Mouse (Mus musculus) gastrocnemius, adult 18-20 months (tissue): ENCODE results near the gene Trp53i11. TPM values are rescaled to one million over a fixed set of nuclear protein-coding genes. Genes with fewer than 3 reads are reported as not detected.

ENCODE experiments used
- DNase-seq: peaks from one replicate; pipeline ENCODE4 v3.0.0; 2021; ENCODE audit warnings: low spot score
- long read RNA-seq, 2 experiments: library from polyadenylated mRNA; stranded (forward); transcript quantifications; one replicate each; pipeline ENCODE4 v2.0.0; 2021
- total RNA-seq, 2 experiments: library from RNA; stranded (reverse); gene quantifications; 2 replicates each; pipeline ENCODE4 v1.2.3; 2021

Gene Trp53i11
- total RNA-seq: 1 to 10 TPM; 3.9 to 4.5 TPM
- long read RNA-seq, experiment 1, partial matches to known transcripts: 0 of 6 reads
- long read RNA-seq, experiment 1, other reads (novel, unspliced or antisense): 4 of 6 reads
- long read RNA-seq, experiment 2, partial matches to known transcripts: 0 of 1 reads
- long read RNA-seq, experiment 2, other reads (novel, unspliced or antisense): 1 of 1 reads

DNA sequence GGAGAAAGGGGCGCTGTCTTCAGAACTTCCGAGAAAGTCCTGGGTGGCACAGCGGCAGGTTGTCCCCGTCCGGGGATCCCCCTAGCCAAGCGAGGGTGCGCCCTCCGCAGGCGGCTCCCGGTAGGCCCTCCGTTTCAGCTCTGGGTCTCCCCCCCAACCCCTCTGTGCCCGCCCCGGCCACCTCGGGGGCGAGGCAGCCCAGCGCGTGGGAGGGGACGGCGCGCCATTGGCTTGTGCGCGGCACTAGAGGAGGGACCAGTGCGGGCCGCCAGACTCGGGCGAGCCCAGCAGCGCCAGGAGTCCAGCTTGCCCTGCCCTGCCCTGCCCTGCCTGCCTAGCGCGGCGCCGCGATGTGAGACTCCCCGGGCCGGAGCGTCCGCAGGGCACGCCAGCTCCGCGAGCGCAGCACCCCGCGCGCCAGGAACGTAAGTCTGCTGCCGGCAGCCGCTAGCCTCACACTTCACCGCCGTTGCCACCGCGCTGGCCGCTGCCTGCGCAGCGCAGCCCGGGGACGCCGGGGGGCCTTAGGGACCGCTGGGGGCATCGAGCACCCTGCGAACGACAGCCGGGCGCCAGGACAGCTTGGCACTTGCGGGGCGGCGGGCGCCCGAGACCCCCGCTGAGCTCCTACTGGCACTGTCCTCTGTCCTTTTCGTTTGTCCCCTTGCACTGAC is at the start of gene Trp53i11:
Trp53i11 (plus strand) TSS at position 226 of the 674 bp plus-strand sequence.
- DNase-seq: peak; percentile 76

DNA sequence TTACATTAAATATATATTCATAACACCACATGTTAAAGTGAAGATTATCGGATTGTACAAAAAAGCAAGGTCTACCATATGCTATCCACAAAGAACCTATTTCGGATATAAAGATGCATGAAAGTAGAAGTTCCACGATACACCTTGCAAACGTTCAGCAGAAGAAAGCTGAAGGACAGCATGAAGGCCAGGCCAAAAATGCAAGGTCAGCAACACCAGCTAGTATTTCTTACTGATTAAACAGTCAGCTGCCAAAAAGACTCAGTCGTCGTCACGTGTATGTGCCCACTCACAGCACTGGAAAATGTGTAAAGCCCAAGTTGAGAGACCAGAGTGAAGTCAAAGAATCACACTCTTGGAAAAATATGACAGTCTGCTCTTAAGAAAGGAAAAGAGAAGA is 47.9 kb upstream of the Trp53i11 start:
- no peak for DNase-seq

DNA sequence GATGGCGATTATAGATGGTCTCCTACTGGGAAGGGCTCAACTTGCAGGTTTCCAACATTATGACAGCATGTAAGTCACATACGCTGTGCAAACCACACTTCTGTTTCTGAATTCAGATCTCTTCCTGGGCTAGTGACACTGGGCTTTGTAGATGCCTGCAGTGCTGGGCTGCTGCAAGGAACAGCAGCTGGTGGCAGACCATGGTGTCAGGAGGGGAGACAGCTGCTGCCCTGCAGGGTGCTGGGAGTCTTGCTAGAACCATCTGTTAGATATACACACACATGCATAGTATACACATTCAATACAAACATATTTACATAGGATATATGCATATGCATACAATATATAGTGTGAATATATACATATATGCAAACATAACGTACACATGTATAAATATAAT is 46.0 kb upstream of the Trp53i11 start:
- no peak for DNase-seq

DNA sequence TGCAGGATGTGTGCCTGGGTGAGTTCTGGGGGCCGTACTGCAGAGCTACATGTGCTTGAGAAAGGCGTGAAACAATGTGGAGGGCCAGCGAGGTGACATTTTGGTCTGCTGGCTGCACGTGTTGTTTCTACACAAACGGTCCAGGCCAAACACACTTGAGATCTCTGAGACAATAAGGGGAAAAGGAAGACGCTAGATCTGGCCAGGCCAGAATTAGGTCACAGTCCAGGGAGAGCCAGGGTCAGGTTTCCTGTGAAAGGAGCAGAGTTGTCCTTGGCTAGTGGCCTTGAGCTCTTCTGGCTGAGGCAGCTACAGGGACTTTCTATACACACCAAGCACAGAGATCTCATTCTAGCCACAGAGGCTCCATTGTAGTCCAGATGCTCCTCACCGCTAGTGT is 44.7 kb upstream of the Trp53i11 start:
- DNase-seq: peak; percentile 58

DNA sequence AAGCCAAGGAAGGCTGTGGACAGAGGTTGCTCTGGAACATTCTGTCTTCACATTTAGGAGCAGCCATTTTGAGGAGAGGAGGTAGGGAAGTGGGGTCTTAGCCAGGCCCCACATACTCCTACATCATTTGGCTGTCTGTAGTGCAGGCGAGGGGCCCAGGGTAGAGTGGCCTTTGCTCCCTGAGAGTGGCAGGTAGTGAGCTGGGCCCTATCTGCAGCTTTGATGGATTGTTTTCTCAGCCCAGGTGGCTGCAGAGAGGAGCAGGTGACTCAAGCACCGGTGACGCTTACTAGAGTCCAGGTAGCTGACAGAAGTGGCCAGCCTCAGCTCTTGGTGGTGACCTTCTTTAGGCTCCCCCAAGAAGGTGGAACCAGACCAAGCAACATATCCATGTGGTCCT is 43.2 kb upstream of the Trp53i11 start:
- no peak for DNase-seq

DNA sequence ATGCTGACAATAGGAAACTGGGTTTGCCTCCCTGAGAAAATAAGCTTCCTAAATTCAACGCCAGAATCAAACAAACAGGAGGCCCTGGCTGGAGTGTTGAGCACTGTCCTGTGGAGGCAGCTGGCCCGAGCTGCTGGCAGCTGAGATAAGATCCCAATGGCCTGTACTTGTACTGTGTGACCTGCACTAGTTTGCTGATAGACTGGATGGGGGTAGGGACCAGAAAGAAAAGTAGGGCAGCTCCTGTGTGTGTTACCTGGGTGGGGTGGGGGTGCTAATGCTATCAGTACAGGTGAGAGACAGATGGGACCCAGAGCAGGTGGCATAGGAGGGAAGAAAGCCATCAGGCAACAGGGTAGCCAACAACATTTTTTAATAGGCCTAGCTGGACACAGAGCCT is 37.3 kb upstream of the Trp53i11 start:
- DNase-seq: no peak

DNA sequence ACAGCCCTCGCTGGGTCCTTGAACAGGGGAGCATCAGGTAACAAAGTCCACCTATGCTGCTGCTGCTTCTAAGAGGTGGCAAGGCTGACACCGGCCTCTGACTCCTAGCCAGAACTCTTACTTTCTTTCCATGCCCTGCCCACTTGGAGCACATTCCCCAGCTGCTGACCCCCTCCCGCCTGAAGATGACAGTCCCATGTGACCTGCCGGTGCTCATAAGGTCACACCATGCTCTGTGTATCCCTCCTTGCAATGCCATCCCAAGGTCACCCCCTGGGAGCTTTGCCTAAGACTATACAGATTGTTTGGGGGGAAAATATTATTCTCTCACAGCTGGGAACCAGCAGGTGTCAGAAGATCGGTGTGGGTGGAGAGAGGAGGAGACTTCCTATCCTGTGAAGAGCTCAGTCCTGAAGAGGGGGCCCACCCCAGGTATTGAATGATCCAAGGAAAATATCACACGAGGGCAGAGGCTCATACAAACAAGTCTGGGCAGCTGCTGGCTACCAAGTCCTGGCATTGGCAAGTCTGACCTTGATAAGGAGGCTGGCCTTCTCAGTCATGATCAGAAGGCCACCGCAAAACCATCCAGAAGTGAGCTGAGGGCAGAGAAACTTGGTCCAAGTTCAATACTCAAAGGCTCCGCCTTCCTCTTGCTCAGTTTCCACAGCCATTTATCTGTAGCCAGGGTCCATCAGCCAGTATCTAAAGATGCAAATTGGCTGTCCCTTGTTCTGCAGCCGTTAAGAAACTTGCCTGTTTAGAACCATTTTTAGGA is 36.5 kb upstream of the Trp53i11 start:
- no peak for DNase-seq

DNA sequence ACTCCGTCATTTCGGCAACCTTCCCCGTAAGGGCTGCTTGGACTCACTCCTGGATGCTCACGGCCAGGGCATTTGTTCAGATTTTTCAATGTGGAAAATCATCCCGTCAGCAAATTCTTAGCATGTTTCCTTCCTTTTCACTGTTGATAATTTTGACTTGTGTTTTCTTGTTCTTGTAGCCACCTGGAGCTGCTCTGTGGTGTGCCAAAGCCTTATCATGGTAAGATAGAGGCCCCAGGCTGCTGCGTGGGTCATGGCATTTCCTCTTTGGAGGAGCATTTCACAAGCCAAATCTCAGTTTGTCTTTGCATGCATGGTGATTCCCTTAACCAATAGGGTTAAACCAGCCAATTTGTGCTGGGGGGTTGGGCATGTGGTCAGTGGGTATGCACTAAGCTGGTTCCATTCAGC is 35.2 kb upstream of the Trp53i11 start:
- DNase-seq: no peak

DNA sequence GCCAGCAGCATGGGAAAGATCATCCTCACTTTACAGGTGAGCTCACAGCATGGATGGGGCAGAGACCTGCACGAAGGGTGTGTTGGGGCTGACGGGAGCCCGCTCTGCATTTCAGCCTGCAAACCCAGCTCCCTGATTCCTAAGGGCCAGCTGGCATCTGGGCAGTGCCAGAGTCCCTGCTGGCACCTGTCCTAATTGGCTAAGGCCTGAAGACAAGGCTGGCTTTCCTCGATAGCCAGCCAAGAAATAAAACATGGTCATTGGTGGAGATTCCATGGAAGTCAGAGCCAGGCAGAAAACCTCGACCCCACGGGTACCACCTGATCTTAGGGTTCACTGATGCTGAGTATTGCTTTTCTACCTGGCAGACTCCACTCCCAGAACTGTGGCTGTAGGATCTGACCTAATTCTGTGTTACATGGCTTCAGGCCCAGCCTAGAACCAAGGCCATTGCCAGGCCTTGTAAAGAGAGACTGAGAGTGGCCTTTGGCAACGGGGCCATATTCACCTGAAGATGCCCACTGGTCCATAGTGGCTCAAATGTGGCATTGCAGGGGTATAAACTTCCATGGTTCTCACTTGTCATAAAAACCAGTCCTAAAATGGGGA is 34.4 kb upstream of the Trp53i11 start:
- DNase-seq: peak; percentile 35

DNA sequence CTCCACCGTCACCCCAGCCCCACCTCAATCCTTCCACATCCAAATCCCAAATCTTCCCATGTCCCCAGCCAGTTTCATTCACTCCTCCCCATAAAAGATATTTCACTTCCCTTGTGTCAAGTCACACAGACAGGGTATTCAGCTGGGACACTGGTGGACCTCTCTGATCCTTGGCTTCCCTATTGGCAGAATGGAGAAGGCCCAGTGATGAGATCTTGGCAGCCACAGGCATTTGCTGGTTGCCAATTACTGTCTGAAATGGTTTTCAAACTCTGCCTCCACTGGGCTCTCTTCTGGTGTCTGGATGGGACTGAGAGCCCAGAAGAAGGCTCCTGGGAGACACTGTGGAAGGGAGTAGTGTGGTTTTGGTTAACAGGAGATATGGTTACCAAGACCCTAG is 33.5 kb upstream of the Trp53i11 start:
- no peak for DNase-seq

DNA sequence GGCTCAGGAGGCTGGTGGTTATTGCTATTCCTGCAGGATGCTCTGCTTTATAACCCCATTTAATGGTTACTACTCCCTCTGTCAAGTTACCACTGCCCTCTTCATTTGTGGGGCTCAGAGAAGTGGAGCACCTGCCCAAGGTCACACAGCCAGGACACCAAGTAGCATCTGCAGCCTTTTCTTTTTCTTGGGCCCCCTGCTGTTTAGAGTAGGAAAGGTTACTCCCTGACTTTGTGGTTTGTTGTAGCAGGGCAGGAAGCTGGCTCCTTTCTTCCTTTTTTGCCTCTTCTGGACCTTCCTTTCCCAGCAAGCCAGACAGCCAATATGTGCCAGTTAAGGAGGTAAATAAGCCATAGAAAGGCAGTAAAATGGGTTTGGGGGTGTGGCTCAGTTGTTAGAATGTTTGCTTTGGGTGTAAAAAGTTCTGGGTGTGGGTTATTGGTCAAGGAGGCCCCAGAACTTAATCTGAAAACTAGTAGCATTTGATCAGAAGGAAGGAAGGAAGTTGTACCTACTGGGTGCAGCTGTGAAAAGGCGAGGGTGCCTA is 32.8 kb upstream of the Trp53i11 start:
- DNase-seq: no peak

DNA sequence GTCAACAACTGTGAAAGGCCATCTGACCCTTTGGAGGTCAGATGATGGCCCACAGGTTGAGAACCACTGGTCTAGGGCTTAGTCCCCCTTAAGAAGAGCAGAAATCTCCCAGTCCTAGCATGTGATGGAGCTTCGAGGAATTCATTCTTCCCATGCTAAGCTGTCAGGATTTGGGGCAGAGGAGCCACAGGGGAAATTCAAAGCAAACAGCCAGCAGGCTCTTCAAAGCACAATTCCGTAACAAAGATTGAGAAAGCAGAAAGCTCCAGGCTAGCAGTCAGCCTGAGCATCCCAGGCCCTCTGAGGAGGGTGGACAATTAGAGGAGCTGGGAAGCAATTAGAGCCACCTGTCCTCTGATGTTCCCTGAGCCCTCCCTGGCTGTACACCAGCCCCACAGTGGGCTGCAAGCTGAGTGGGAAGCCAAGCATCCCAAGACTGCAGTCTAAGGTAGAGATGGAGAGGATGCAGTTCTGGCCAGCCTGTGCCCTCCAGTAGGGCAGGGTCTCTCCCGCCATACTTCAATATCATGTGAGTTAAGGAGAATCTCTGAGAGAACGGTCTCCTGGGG is 26.8 kb upstream of the Trp53i11 start:
- no peak for DNase-seq

DNA sequence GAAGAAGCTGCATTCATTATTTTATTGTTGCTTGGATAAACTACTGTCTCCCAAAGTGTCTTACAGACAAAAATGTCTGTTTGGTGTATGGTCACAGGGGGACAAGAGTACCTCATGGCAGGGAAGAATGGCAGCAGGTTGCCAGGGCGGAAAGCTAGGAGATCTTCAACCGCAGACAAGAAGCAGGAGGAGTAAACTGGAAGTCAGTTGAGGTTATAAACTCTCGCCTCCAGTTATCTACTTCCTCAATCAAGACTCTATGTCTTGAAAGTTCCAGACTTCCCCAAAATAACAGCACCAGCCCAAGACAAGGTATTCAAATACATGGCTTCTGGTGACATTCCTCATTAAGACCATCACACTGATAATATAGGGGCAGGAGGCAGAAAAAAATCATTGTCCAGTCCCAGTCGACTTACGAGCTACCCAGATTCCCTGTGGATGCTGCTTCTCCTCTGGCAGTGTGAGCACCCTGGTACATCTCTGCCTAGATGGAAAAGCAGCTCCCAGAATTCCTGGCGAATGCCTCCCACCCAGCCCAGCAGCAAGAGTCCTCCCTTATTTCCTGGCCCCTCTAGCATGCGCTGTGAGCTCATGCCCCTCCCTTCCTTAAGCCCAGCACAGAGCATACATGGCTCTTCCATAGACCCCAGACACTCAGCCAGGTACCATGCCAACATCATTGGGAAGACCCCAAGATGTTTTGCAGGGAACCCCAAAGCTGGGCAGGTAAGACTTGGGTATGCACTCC is 25.3 kb upstream of the Trp53i11 start:
- no peak for DNase-seq

DNA sequence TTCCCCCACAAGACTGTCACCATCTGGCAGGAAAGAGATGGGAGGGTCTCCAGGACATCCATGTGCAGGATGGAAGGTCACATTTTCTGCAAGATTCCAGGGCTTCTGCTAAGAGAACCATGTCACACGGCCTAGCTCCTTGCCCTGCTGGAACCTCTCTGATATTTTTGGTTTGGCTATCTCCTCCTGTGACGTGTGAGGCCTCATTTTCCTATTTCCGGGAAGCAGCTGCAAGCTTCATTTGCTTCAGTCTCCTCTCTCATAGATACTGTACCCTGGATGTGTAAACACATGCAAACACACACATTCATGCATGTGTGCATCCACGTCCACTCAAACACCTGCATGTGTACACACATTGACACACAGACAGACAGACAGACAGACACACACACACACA is 24.6 kb upstream of the Trp53i11 start:
- DNase-seq: no peak

DNA sequence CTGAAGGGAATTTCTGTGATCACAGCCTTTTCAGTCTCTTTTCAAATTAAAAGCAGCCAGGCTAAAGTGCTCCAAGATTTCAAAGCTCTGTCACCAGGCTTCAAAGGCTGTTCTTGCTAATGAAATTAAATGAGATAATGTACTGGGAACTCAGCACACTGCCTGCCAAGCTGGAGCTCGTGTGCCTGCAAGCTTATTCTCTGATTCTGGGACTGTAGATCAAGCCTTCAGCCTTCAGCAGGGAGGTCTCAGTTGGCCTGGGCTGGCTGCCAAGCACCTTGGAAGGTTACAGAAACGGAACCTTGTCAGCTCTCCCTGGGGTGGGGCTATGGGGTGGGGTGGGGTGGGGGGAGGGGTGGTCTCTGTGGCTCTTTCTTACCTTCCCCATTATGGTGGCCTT is 24.0 kb upstream of the Trp53i11 start:
- no peak for DNase-seq

DNA sequence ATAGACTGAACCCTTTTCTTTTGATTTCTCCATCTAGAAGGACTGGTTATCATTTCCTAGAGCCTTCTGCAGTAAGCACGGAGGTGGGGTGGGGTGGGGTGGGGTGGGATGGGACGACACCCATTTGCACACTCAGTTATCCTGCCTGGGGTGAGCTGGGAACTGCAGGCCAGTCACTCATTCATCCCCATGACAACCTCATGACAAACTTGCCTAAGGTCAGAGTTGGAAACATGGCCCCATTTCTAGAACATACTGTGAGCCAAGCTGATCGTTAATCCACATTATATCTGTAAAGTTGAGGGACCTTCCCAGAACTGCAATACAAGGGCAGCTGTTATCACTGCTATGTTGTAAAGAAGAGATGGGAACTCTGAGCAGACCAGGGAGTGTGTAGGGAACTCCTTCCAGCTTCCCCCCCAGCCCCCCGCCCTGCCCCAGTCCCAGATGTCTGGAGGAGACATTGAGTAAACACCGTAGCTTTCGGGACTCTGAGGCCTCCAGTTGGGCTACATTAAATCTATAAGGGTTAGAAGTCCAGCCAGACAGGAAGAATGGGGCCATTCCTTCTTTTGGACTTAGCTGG is 23.5 kb upstream of the Trp53i11 start:
- DNase-seq: no peak

DNA sequence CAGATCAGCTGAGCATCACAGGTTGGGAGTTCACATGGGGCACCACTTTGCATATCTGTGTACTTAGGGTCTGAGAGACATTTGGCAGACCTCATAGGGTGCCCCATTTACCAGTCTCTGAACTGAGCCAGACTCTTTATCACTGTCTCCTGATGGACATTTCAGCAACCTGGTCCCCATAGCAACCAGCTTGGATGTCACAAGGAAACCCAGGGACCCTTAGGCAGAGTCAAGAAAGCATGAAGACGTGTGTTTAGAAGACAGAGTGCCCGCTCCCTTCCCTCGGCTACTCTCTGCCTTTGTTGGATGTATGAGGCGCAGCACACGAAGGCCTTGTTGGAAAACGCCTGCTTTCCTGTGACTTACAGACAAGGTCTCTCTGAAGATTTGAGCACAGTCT is 21.1 kb upstream of the Trp53i11 start:
- DNase-seq: no peak

DNA sequence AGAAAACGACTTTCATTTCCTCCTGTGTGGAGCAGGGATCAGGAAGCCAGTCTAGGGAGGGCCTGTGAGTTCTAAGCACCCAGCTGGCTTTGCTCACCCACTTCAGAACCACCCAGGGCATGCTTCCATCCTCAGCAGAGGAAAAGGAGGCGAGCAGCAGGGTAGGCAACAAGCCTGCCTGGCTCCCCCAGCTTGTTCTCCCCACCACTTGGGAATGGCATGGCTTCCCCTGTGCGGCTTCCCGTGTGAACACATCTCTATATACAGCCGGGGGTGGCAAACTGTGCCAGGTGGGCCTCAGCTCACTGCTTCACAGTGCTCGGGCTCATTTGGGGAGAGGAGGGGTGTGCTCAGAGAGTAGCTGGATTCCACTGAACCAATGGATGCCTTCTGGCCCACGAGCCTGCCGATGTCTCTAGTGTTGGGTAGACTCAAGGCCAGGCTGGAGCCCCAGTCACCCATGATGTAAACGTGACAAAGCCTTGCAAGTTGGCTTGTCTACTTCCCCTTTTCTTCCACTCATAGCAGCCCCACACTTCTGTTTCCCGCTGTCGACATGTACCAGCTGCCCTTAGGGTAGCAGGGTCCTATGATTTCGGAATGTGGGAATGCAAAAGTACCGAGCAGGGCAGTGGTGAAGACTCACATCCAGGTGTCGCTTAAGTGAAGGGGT is 20.5 kb upstream of the Trp53i11 start:
- DNase-seq: no peak

DNA sequence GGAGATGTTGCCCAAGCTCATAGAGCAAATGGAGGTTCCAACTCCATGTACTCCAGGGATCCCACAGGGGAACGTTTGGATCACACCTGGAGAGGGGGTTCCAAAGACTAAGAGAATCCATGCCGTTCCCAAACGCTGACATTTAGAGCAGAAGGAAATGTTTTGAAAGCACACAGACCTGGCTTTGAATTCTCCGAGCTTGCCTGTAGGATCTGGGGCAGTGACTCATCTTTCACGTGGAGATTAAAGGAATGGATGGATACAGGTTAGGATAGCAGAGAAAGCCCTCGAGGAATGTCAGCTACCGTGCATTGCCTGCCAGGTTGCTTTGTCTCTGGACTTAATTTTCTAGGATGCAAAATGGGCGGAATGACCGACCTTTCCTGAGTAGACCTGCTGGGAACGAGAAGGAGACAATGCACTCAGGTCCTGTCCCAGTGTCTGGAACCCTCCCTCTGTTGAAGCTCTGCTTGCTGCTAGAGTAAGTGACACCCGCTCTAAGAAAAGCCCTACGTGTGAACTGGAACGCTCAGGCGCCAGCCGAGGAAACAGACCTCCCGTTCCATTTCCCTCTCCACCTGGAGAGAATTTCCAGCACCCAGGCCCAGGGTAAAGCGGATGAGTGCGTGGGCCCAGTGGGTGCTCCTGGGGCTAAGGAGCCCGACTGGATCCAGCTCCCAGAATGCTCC is 17.0 kb upstream of the Trp53i11 start:
- DNase-seq: no peak

DNA sequence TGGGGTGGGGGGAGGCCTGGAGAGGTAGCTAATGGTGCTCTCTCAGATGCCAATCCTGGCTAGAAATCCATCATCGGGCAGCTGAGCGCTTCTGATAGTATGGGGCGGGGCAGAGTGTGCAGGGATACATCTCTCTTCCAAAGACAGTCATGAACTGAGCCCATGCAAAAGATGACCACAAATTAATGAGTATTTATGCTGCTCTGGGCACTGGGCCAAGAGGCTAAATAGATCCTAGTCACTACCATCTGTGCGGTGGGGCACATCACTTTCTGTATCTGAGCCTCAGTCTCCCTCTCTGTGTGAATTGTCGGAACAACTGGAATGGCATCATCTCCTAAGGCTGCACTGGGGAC is 16.5 kb upstream of the Trp53i11 start:
- no peak for DNase-seq
